Mouse (Mus musculus) liver, embryonic 14.5 days (tissue): Measurements from ENCODE around the gene Dazap1. TPM values are rescaled to one million over a fixed set of nuclear protein-coding genes. Genes with fewer than 3 reads are reported as not detected.
A peak's percentile ranks its signal among the peaks of the same experiment; 100 is the strongest.
"Not testable (repeated sequence)": the region's sequence is repeated elsewhere in the genome, so short reads cannot be mapped to it uniquely, and the experiment has no call there.

Source experiments
- ATAC-seq: fragments of 200-750 bp; cut with Nextera tagmentation; 2 replicates; pipeline ENCODE4 v1.8.0; 2017; ENCODE audit warnings: moderate number of reproducible peaks, mild to moderate bottlenecking, moderate library complexity; ENCODE audit not compliant: insufficient read depth
- DNase-seq, 3 experiments: peaks; one replicate each; pipeline ENCODE4 v3.0.0-alpha.2; 2012 to 2013; ENCODE audit warnings: low read depth in 3 of 3, low spot score in 3 of 3
- H3K27ac ChIP-seq: fragments of 300-500 bp; sonication (generic); 2 replicates; pipeline ENCODE4 v1.5.1; 2014; ENCODE audit warnings: moderate library complexity, mild to moderate bottlenecking, control low read depth, inconsistent platforms
- H3K27me3 ChIP-seq: fragments of 300-500 bp; sonication (generic); 2 replicates; pipeline ENCODE4 v1.6.1; 2014; ENCODE audit warnings: mild to moderate bottlenecking, low read length, moderate library complexity; ENCODE audit not compliant: control insufficient read depth, insufficient read depth
- H3K36me3 ChIP-seq: fragments of 300-500 bp; sonication (generic); replicated peaks from 2 replicates; pipeline ENCODE4 v1.6.1; 2014; ENCODE audit warnings: low read depth; ENCODE audit not compliant: control insufficient read depth, insufficient read depth
- H3K4me1 ChIP-seq, 2 experiments: fragments of 200-500 bp in 1 of 2; fragments of 300-500 bp in 1 of 2; sonication (generic) in 1 of 2; replicated peaks; 2 replicates each; pipeline ENCODE4 v1.6.1; 2012 to 2014; ENCODE audit warnings: antibody characterized with exemption in 1 of 2, inconsistent platforms in 1 of 2, low read length in 1 of 2; ENCODE audit not compliant: control insufficient read depth in 2 of 2, insufficient read depth in 2 of 2
- H3K4me2 ChIP-seq: fragments of 300-500 bp; sonication (generic); 2 replicates; pipeline ENCODE4 v1.6.1; 2014; ENCODE audit warnings: low read depth, mild to moderate bottlenecking, control low read depth, moderate library complexity
- H3K4me3 ChIP-seq, 2 experiments: fragments of 200-500 bp in 1 of 2; fragments of 300-500 bp in 1 of 2; sonication (generic) in 1 of 2; 2 replicates each; pipeline ENCODE4 v1.5.1; 2012 to 2014; ENCODE audit warnings: low read depth in 2 of 2, low read length in 2 of 2, mild to moderate bottlenecking in 2 of 2, control low read depth in 1 of 2, inconsistent platforms in 1 of 2, moderate library complexity in 1 of 2; ENCODE audit not compliant: insufficient read depth in 1 of 2
- H3K9ac ChIP-seq: fragments of 300-500 bp; sonication (generic); replicated peaks from 2 replicates; pipeline ENCODE4 v1.6.1; 2014; ENCODE audit warnings: mild to moderate bottlenecking, control low read depth, moderate library complexity
- H3K9me3 ChIP-seq: fragments of 300-500 bp; sonication (generic); 2 replicates; pipeline ENCODE4 v1.6.1; 2016; ENCODE audit warnings: low read length, mixed read lengths; ENCODE audit not compliant: control insufficient read depth
- CTCF ChIP-seq: IDR thresholded peaks from 2 replicates; pipeline ENCODE4 v1.5.1; 2016; ENCODE audit warnings: antibody characterized with exemption, low read depth, control low read depth
- EP300 ChIP-seq: IDR thresholded peaks from 2 replicates; pipeline ENCODE4 v1.6.1; 2016; ENCODE audit warnings: antibody characterized with exemption, low read depth
- WGBS: fragments of 180-500 bp; shearing (Covaris S2); extraction: QIAGEN DNeasy Blood & Tissue Kit; methylation state at CpG from one replicate; pipeline ENCODE4 v1.1.7; 2014; ENCODE audit not compliant: insufficient replicate concordance; 5-methylcytosine and 5-hydroxymethylcytosine counted together
- polyA plus RNA-seq, 2 experiments: library from polyadenylated mRNA; depleted of rRNA in 1 of 2; stranded (reverse) in 1 of 2; unstranded in 1 of 2; fragments of >200 nt; fragmentation: Nextera tagmentation in 1 of 2; extraction: Ambion mirVana in 1 of 2; gene quantifications; 2 replicates each; pipeline versions ENCODE4 v1.2.1 to v1.2.3; 2012 to 2014

Gene Dazap1
- polyA plus RNA-seq, 2 experiments, result 20.4 to 75.9 TPM

DNA sequence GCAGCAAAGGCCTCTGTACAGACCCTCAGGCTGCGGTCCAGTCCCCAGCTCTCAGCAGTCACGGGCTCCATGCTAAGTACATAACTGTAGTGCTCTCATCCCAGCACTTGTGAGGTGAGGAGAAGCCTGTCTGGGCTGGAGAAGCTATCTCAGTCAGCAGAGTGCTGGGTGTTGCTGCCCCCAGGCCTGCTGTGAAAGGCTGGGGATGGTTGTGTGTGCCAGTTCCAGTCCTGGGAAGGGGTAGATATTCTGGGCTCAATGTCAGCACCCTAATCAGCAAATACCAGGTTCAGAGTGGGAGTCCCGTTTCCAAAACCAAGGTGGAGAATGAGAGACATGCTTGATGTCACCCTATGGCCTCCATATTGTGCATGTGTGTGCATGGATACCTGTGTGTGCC, 18.7 kb upstream of the Dazap1 start:
- Histone ChIP-seq H3K36me3 (peaks cover 37% of the 10 kb centered on the region), H3K4me1 (peaks cover 5 to 8% of the 10 kb centered on the region in 2 experiments), H3K27ac (no peak overlapping the region), H3K27me3 (no peaks in the 10 kb centered on the region), H3K4me3 (no peak overlapping the region), H3K4me2 (no peak overlapping the region), H3K9me3 (no peaks in the 10 kb centered on the region), H3K9ac (no peak overlapping the region)
- ATAC-seq, result no peak
- whole genome bisulfite sequencing, result 67% methylated on average over 3 of the region's 3 CpGs
- DNase-seq, result no peak
- TF ChIP-seq CTCF (no peak), EP300 (no peak)

DNA sequence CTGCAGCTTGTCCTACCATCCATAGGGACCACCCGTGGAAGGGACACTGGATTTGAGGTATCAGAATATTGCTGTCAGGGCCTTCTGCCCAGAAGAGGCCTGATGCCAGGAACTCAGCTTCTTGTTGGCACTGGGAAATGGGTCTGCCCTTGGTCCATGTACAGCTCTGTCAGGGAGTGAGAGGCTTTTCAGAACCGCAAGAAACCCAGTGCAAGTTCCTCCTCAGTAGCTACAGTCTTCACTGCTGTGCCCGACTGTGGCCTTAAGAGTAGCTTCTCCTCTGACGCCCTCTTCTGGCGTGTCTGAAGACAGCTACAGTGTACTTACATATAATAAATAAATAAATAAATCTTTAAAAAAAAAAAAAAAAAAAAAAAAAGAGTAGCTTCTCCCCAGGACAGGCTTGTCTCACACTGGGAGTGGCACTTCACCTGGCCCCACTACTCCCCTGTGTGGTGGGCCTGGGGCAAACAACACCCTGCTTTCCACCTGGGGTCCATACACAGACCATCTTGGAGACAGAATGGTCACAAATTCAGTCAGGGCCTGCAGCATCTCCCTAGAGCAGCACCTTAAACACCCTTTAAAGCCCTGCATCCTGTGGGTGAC, 16.4 kb upstream of the Dazap1 start:
- Histone ChIP-seq H3K9me3 (no peaks in the 10 kb centered on the region), H3K27me3 (no peaks in the 10 kb centered on the region), H3K4me2 (no peak overlapping the region), H3K4me1 (peaks cover 12% of the 10 kb centered on the region in 2 experiments), H3K4me3 (no peak overlapping the region), H3K36me3 (peaks cover 37% of the 10 kb centered on the region), H3K9ac (no peak overlapping the region), H3K27ac (no peak overlapping the region)
- peak; percentile 55 for TF ChIP-seq CTCF
- no peak for TF ChIP-seq EP300
- 45% methylated on average over 5 of the region's 5 CpGs for WGBS
- ATAC-seq (no peak), DNase-seq (no peak)

GRCm38 (mm10) chr10:80245600-80245999, 15.7 kb upstream of the Dazap1 start:
- peaks cover 31% of the 10 kb centered on the region for H3K36me3 ChIP-seq
- H3K4me1 ChIP-seq, result peaks cover 16 to 19% of the 10 kb centered on the region in 2 experiments
- 3% methylated on average over 4 of the region's 4 CpGs for WGBS
- H3K4me3 ChIP-seq, result no peak overlapping the region
- no peaks in the 10 kb centered on the region for H3K27me3 ChIP-seq
- ATAC-seq (no peak), DNase-seq (peak; percentile 76 to 82 (median 81))
- no peak overlapping the region for H3K27ac ChIP-seq
- no peaks in the 10 kb centered on the region for H3K9me3 ChIP-seq
- no peak overlapping the region for H3K4me2 ChIP-seq
- no peak overlapping the region for H3K9ac ChIP-seq
- TF ChIP-seq CTCF, result peak; percentile 96
- no peak for TF ChIP-seq EP300

DNA sequence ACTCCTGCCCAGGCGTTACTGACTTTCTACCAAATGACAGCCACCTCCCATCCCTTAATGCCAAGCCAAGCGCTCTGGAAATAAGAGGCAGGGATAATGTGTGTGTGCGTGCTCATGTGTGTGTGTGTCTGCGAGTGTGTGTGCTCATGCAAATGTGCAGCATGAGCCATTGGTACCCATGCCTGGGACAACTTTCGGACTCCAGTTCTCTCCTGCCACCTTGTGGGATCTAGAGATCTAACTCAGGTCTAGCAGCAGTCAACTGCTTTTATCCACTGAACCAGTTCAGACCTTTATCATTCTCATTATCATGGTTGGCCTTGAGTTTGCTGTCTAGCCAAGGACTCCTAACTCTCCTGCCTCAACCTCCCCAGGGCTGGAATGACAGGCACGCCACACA, 13.4 kb upstream of the Dazap1 start:
- TF ChIP-seq CTCF (peak; percentile 44), EP300 (no peak)
- peaks cover 16 to 19% of the 10 kb centered on the region in 2 experiments for H3K4me1 ChIP-seq
- peak overlapping the region in 1 of 2 experiments; percentile 96; a peak in 1 of 4 replicates for H3K4me3 ChIP-seq
- no peaks in the 10 kb centered on the region for H3K27me3 ChIP-seq
- H3K4me2 ChIP-seq, result peak overlapping the region; percentile 94
- no peaks in the 10 kb centered on the region for H3K9me3 ChIP-seq
- no peak for ATAC-seq
- no peak overlapping the region for H3K9ac ChIP-seq
- 64% methylated on average over 6 of the region's 6 CpGs for WGBS
- DNase-seq, result no peak
- no peak overlapping the region for H3K27ac ChIP-seq
- H3K36me3 ChIP-seq, result peaks cover 11% of the 10 kb centered on the region

DNA sequence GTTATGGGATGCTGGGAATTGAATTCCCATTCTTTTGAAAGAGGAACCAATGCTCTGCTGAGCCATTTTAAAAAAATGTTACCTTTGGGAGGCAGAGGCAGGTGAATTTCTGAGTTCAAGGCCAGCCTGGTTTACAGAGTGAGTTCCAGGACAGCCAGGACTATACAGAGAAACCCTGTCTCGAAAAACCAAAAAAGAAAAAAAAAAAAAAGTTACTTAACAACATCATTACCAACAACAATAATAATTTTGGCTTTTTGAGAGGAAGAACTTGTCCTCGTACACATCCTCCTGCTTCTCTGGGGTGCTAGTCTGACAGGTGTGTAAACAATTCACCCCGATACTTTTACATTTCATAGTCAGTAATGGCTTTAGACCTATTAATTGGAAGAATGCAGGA, 12.8 kb upstream of the Dazap1 start:
- Histone ChIP-seq H3K4me2 (peak overlapping the region; percentile 94), H3K9ac (peak overlapping the region; percentile 43), H3K4me1 (peaks cover 16 to 19% of the 10 kb centered on the region in 2 experiments), H3K27ac (peak overlapping the region; percentile 88), H3K4me3 (peak overlapping the region; percentile 90 to 96; a peak in 3 of 4 replicates)
- not testable (repeated sequence) for H3K36me3 ChIP-seq, H3K9me3 ChIP-seq, ATAC-seq, H3K27me3 ChIP-seq, DNase-seq
- WGBS, result 31% methylated on average over 3 of the region's 3 CpGs
